Mouse (Mus musculus) G1E (cell line): ENCODE data around the gene C2cd4d. TPM values are rescaled to one million over a fixed set of nuclear protein-coding genes. Genes with fewer than 3 reads are reported as not detected.
A peak's percentile ranks its signal among the peaks of the same experiment; 100 is the strongest.

Experiments
- ATAC-seq: 2 replicates; pipeline ENCODE4 v1.8.0; 2016; ENCODE audit warnings: mild to moderate bottlenecking; ENCODE audit not compliant: insufficient number of reproducible peaks, poor library complexity, low FRiP score, severe bottlenecking; ENCODE audit errors: extremely low read depth
- DNase-seq: peaks from one replicate; pipeline ENCODE4 v3.0.0; 2012; ENCODE audit warnings: low spot score
- H3K27me3 ChIP-seq: 2 replicates; pipeline ENCODE4 v1.6.1; 2012; ENCODE audit warnings: mild to moderate bottlenecking, low read length, inconsistent platforms; ENCODE audit not compliant: insufficient read depth
- H3K36me3 ChIP-seq: replicated peaks from 2 replicates; pipeline ENCODE3; 2012; ENCODE audit warnings: mild to moderate bottlenecking, inconsistent platforms
- H3K4me1 ChIP-seq: 2 replicates; pipeline ENCODE4 v1.6.1; 2012; ENCODE audit warnings: low read depth, low read length, inconsistent platforms, mixed read lengths; ENCODE audit not compliant: insufficient read depth
- H3K4me3 ChIP-seq: 2 replicates; pipeline ENCODE4 v1.5.1; 2012; ENCODE audit warnings: low read depth, mild to moderate bottlenecking, inconsistent platforms, low read length, moderate library complexity, mixed read lengths
- H3K9me3 ChIP-seq: replicated peaks from 2 replicates; pipeline ENCODE4 v1.6.1; 2012; ENCODE audit warnings: inconsistent platforms
- CTCF ChIP-seq: IDR thresholded peaks from 2 replicates; pipeline ENCODE4 v1.5.1; 2012; ENCODE audit warnings: low read depth, low read length, inconsistent platforms, mixed read lengths
- GATA1 ChIP-seq: IDR thresholded peaks from 2 replicates; pipeline ENCODE4 v1.6.1; 2012; ENCODE audit warnings: borderline replicate concordance, low read length, inconsistent platforms, mixed read lengths
- GATA2 ChIP-seq: IDR thresholded peaks from 2 replicates; pipeline ENCODE4 v1.6.1; 2012; ENCODE audit warnings: low read depth, low read length, inconsistent platforms, borderline replicate concordance
- POLR2AphosphoS5 ChIP-seq: IDR thresholded peaks from 2 replicates; pipeline ENCODE4 v1.6.1; 2012; ENCODE audit warnings: low read depth, low read length, inconsistent platforms; ENCODE audit not compliant: insufficient replicate concordance
- TAL1 ChIP-seq: conservative IDR thresholded peaks from 2 replicates; pipeline ENCODE4 v1.6.1; 2012; ENCODE audit warnings: low read depth, low read length, inconsistent platforms, mixed read lengths
- polyA plus RNA-seq: library from polyadenylated mRNA; stranded (reverse); fragments of >175 nt; gene quantifications from 2 replicates; pipeline ENCODE4 v1.2.3, GENCODE M21; 2012
- total RNA-seq, 2 experiments: library from RNA; stranded (forward) in 1 of 2; stranded (reverse) in 1 of 2; fragments of 200-1000 nt in 1 of 2; fragments of >200 nt in 1 of 2; fragmentation: Nextera tagmentation in 1 of 2; gene quantifications; 2 replicates each; pipeline ENCODE4 v1.2.3; 2014 to 2017

Gene C2cd4d
- not detected in 2 replicates for total RNA-seq (2014; fragmentation: Nextera tagmentation)
- total RNA-seq (2017), result 0.11 TPM in 1 of 2 replicates, not detected in the other
- polyA plus RNA-seq, result not detected in 2 replicates

GRCm38 (mm10) chr3:94362138-94362537, at the start of gene C2cd4d:
TSS of gene C2cd4d (plus strand) at chr3:94362438.
- no peak for TF ChIP-seq GATA2
- no peak for TF ChIP-seq TAL1
- no peak for TF ChIP-seq CTCF
- no peak for TF ChIP-seq GATA1
- Histone ChIP-seq H3K4me1 (no peaks in the 10 kb centered on the region; the same call in 1 of the 2 replicates), H3K9me3 (peaks cover 10% of the 10 kb centered on the region), H3K4me3 (no peak within 1 kb of the TSS), H3K27me3 (peaks cover 6% of the 10 kb centered on the region; the same call in 1 of the 2 replicates), H3K36me3 (no peaks in the 10 kb centered on the region)
- DNase-seq, result no peak
- no peak for ATAC-seq

- H3K36me3 ChIP-seq, result peaks cover 2% of the 10 kb centered on the region
- no peaks in the 10 kb centered on the region for H3K9me3 ChIP-seq
- DNase-seq, result no peak
- no peaks in the 10 kb centered on the region for H3K4me1 ChIP-seq
- no peak for TF ChIP-seq GATA2
- H3K4me3 ChIP-seq, result no peak overlapping the region
- H3K27me3 ChIP-seq, result no peaks in the 10 kb centered on the region
- no peak for ATAC-seq
Observed at GRCm38 (mm10) chr3:94328681-94329080, 33.6 kb upstream of the C2cd4d start.

GRCm38 (mm10) chr3:94334442-94334841, 27.8 kb upstream of the C2cd4d start:
- ATAC-seq, result peak; percentile 86
- Histone ChIP-seq H3K27me3 (peaks cover 14% of the 10 kb centered on the region), H3K36me3 (no peaks in the 10 kb centered on the region), H3K4me3 (no peak overlapping the region), H3K9me3 (no peaks in the 10 kb centered on the region), H3K4me1 (peaks cover 2% of the 10 kb centered on the region; the same call in 1 of the 2 replicates)
- DNase-seq, result no peak
- no peak for TF ChIP-seq TAL1
- no peak for TF ChIP-seq POLR2AphosphoS5
- no peak for TF ChIP-seq GATA2
- TF ChIP-seq CTCF, result no peak
- no peak for TF ChIP-seq GATA1

GRCm38 (mm10) chr3:94338522-94338921, 23.7 kb upstream of the C2cd4d start:
- no peak for ATAC-seq
- peaks cover 28% of the 10 kb centered on the region for H3K27me3 ChIP-seq
- H3K36me3 ChIP-seq, result no peaks in the 10 kb centered on the region
- no peak for DNase-seq
- peaks cover 2% of the 10 kb centered on the region; the same call in 1 of the 2 replicates for H3K4me1 ChIP-seq
- H3K4me3 ChIP-seq, result no peak overlapping the region
- no peak for TF ChIP-seq TAL1
- TF ChIP-seq GATA2, result no peak
- no peak for TF ChIP-seq POLR2AphosphoS5
- H3K9me3 ChIP-seq, result no peaks in the 10 kb centered on the region

- peaks cover 27% of the 10 kb centered on the region for H3K27me3 ChIP-seq
- H3K4me3 ChIP-seq, result no peak within 1 kb of the TSS
- no peak for TF ChIP-seq POLR2AphosphoS5
- ATAC-seq (no peak), DNase-seq (no peak)
- no peaks in the 10 kb centered on the region for H3K36me3 ChIP-seq
- no peaks in the 10 kb centered on the region for H3K4me1 ChIP-seq
- no peaks in the 10 kb centered on the region for H3K9me3 ChIP-seq
Observed at GRCm38 (mm10) chr3:94341959-94342422, 20.2 kb upstream of the C2cd4d start, which contains the start of gene Them5. TSS of gene Them5 (plus strand) at chr3:94342099.

GRCm38 (mm10) chr3:94342552-94342951, 19.7 kb upstream of the C2cd4d start:
- ATAC-seq, result no peak
- TF ChIP-seq CTCF (no peak), GATA1 (no peak), POLR2AphosphoS5 (no peak), GATA2 (no peak), TAL1 (no peak)
- no peak overlapping the region for H3K4me3 ChIP-seq
- peaks cover 24% of the 10 kb centered on the region for H3K27me3 ChIP-seq
- DNase-seq, result no peak
- no peaks in the 10 kb centered on the region for H3K4me1 ChIP-seq
- H3K36me3 ChIP-seq, result no peaks in the 10 kb centered on the region
- H3K9me3 ChIP-seq, result no peaks in the 10 kb centered on the region

GRCm38 (mm10) chr3:94344182-94344581, 18.1 kb upstream of the C2cd4d start:
- Histone ChIP-seq H3K9me3 (no peaks in the 10 kb centered on the region), H3K36me3 (no peaks in the 10 kb centered on the region), H3K4me3 (no peak overlapping the region), H3K27me3 (peaks cover 14% of the 10 kb centered on the region), H3K4me1 (no peaks in the 10 kb centered on the region)
- no peak for DNase-seq
- TF ChIP-seq GATA1, result no peak
- no peak for TF ChIP-seq TAL1
- TF ChIP-seq GATA2, result no peak
- no peak for TF ChIP-seq POLR2AphosphoS5
- no peak for TF ChIP-seq CTCF
- no peak for ATAC-seq
